Mouse (Mus musculus): ENCODE data around the gene Grhl3. TPM values are rescaled to one million over a fixed set of nuclear protein-coding genes. Genes with fewer than 3 reads are reported as not detected.
A peak's percentile ranks its signal among the peaks of the same experiment; 100 is the strongest.

Gene Grhl3
- polyA plus RNA-seq, 1 experiment from 2014 or later: 4.4 TPM

GRCm38 (mm10) chr4:135513865-135514264 is 59.6 kb downstream of the Grhl3 start:
- DNase-seq (ENCODE audit: low spot score): no peak
- H3K27me3 ChIP-seq (ENCODE audit: control insufficient read depth, insufficient read depth, low read length): no peaks in the 10 kb centered on the region
- no peaks in the 10 kb centered on the region for H3K4me1 ChIP-seq (replicated peaks; ENCODE audit: control insufficient read depth, insufficient read depth, low read length)
- no peaks in the 10 kb centered on the region for H3K36me3 ChIP-seq (ENCODE audit: control insufficient read depth, insufficient read depth, low read length)
- no peak overlapping the region for H3K27ac ChIP-seq (ENCODE audit: low read depth, low read length)
- no peak for ATAC-seq (ENCODE audit: low FRiP score)
- no peak overlapping the region for H3K4me3 ChIP-seq (ENCODE audit: low read depth, low read length)
- H3K9me3 ChIP-seq (ENCODE audit: control insufficient read depth, low read length): no peaks in the 10 kb centered on the region
- no peak overlapping the region for H3K4me2 ChIP-seq (replicated peaks; ENCODE audit: low read depth, low read length)
- 91% methylated on average over 7 of the region's 7 CpGs for WGBS
- no peak overlapping the region for H3K9ac ChIP-seq (ENCODE audit: low read depth, low read length)

GRCm38 (mm10) chr4:135509515-135509914 is 63.9 kb downstream of the Grhl3 start:
- WGBS: 61% methylated on average over 12 of the region's 12 CpGs
- no peak overlapping the region for H3K9ac ChIP-seq (ENCODE audit: low read depth, low read length)
- no peaks in the 10 kb centered on the region for H3K9me3 ChIP-seq (ENCODE audit: control insufficient read depth, low read length)
- H3K4me2 ChIP-seq (replicated peaks; ENCODE audit: low read depth, low read length): no peak overlapping the region
- H3K27ac ChIP-seq (ENCODE audit: low read depth, low read length): no peak overlapping the region
- H3K4me1 ChIP-seq (replicated peaks; ENCODE audit: control insufficient read depth, insufficient read depth, low read length): no peaks in the 10 kb centered on the region
- DNase-seq (ENCODE audit: low spot score): no peak
- H3K27me3 ChIP-seq (ENCODE audit: control insufficient read depth, insufficient read depth, low read length): no peaks in the 10 kb centered on the region
- no peaks in the 10 kb centered on the region for H3K36me3 ChIP-seq (ENCODE audit: control insufficient read depth, insufficient read depth, low read length)
- ATAC-seq (ENCODE audit: low FRiP score): no peak
- H3K4me3 ChIP-seq (ENCODE audit: low read depth, low read length): no peak overlapping the region

GRCm38 (mm10) chr4:135508419-135509039 is 64.9 kb downstream of the Grhl3 start:
- Histone ChIP-seq H3K27ac (ENCODE audit: low read depth, low read length) (no peak overlapping the region), H3K4me1 (replicated peaks; ENCODE audit: control insufficient read depth, insufficient read depth, low read length) (no peaks in the 10 kb centered on the region), H3K4me2 (replicated peaks; ENCODE audit: low read depth, low read length) (peak overlapping the region; percentile 39; the same call in 1 of the 2 replicates), H3K9ac (ENCODE audit: low read depth, low read length) (no peak overlapping the region), H3K9me3 (ENCODE audit: control insufficient read depth, low read length) (no peaks in the 10 kb centered on the region), H3K27me3 (ENCODE audit: control insufficient read depth, insufficient read depth, low read length) (no peaks in the 10 kb centered on the region), H3K36me3 (ENCODE audit: control insufficient read depth, insufficient read depth, low read length) (no peaks in the 10 kb centered on the region), H3K4me3 (ENCODE audit: low read depth, low read length) (no peak overlapping the region)
- WGBS: 15% methylated on average over 13 of the region's 13 CpGs
- ATAC-seq (ENCODE audit: low FRiP score) (no peak), DNase-seq (ENCODE audit: low spot score) (peak; percentile 94)

GRCm38 (mm10) chr4:135507547-135508350 is 65.7 kb downstream of the Grhl3 start:
- 14% methylated on average over 22 of the region's 22 CpGs for WGBS
- H3K27me3 ChIP-seq (ENCODE audit: control insufficient read depth, insufficient read depth, low read length): no peaks in the 10 kb centered on the region
- peak; percentile 78 for DNase-seq (ENCODE audit: low spot score)
- H3K36me3 ChIP-seq (ENCODE audit: control insufficient read depth, insufficient read depth, low read length): no peaks in the 10 kb centered on the region
- H3K4me1 ChIP-seq (replicated peaks; ENCODE audit: control insufficient read depth, insufficient read depth, low read length): no peaks in the 10 kb centered on the region
- no peak overlapping the region for H3K9ac ChIP-seq (ENCODE audit: low read depth, low read length)
- peak overlapping the region; percentile 14 for H3K4me2 ChIP-seq (replicated peaks; ENCODE audit: low read depth, low read length)
- no peak for ATAC-seq (ENCODE audit: low FRiP score)
- H3K27ac ChIP-seq (ENCODE audit: low read depth, low read length): no peak overlapping the region
- no peaks in the 10 kb centered on the region for H3K9me3 ChIP-seq (ENCODE audit: control insufficient read depth, low read length)
- peak overlapping the region; percentile 19 for H3K4me3 ChIP-seq (ENCODE audit: low read depth, low read length)

- DNase-seq (ENCODE audit: low spot score): no peak
Measured at GRCm38 (mm10) chr4:135505794-135506193, 67.6 kb downstream of the Grhl3 start.

GRCm38 (mm10) chr4:135501587-135501986 is 71.8 kb downstream of the Grhl3 start:
- Histone ChIP-seq H3K4me2 (replicated peaks; ENCODE audit: low read depth, low read length) (no peak overlapping the region), H3K9me3 (ENCODE audit: control insufficient read depth, low read length) (peaks cover 4% of the 10 kb centered on the region; the same call in 1 of the 2 replicates), H3K9ac (ENCODE audit: low read depth, low read length) (no peak overlapping the region), H3K27me3 (ENCODE audit: control insufficient read depth, insufficient read depth, low read length) (no peaks in the 10 kb centered on the region), H3K27ac (ENCODE audit: low read depth, low read length) (no peak overlapping the region), H3K4me3 (ENCODE audit: low read depth, low read length) (no peak overlapping the region), H3K36me3 (ENCODE audit: control insufficient read depth, insufficient read depth, low read length) (no peaks in the 10 kb centered on the region), H3K4me1 (replicated peaks; ENCODE audit: control insufficient read depth, insufficient read depth, low read length) (no peaks in the 10 kb centered on the region)
- no peak for DNase-seq (ENCODE audit: low spot score)
- 64% methylated on average over 4 of the region's 4 CpGs for WGBS
- no peak for ATAC-seq (ENCODE audit: low FRiP score)

More at GRCm38 (mm10) chr4:135505794-135506193, 67.6 kb downstream of the Grhl3 start:
- H3K4me1 ChIP-seq (replicated peaks; ENCODE audit: control insufficient read depth, insufficient read depth, low read length): no peaks in the 10 kb centered on the region
- H3K36me3 ChIP-seq (ENCODE audit: control insufficient read depth, insufficient read depth, low read length): no peaks in the 10 kb centered on the region
- no peak overlapping the region for H3K9ac ChIP-seq (ENCODE audit: low read depth, low read length)
- WGBS: 80% methylated on average over 11 of the region's 11 CpGs
- no peaks in the 10 kb centered on the region for H3K9me3 ChIP-seq (ENCODE audit: control insufficient read depth, low read length)
- no peak overlapping the region for H3K4me2 ChIP-seq (replicated peaks; ENCODE audit: low read depth, low read length)
- no peak for ATAC-seq (ENCODE audit: low FRiP score)
- H3K27me3 ChIP-seq (ENCODE audit: control insufficient read depth, insufficient read depth, low read length): no peaks in the 10 kb centered on the region
- H3K27ac ChIP-seq (ENCODE audit: low read depth, low read length): no peak overlapping the region
- H3K4me3 ChIP-seq (ENCODE audit: low read depth, low read length): no peak overlapping the region

- WGBS: 78% methylated on average over 3 of the region's 3 CpGs
- Histone ChIP-seq H3K4me1 (replicated peaks; ENCODE audit: control insufficient read depth, insufficient read depth, low read length) (peaks cover 2% of the 10 kb centered on the region; the same call in 1 of the 2 replicates), H3K4me3 (ENCODE audit: low read depth, low read length) (no peak overlapping the region), H3K36me3 (ENCODE audit: control insufficient read depth, insufficient read depth, low read length) (no peaks in the 10 kb centered on the region), H3K27me3 (ENCODE audit: control insufficient read depth, insufficient read depth, low read length) (no peaks in the 10 kb centered on the region), H3K4me2 (replicated peaks; ENCODE audit: low read depth, low read length) (no peak overlapping the region), H3K9ac (ENCODE audit: low read depth, low read length) (no peak overlapping the region), H3K9me3 (ENCODE audit: control insufficient read depth, low read length) (peaks cover 4% of the 10 kb centered on the region; the same call in 1 of the 2 replicates), H3K27ac (ENCODE audit: low read depth, low read length) (no peak overlapping the region)
- ATAC-seq (ENCODE audit: low FRiP score) (no peak), DNase-seq (ENCODE audit: low spot score) (no peak)
Measured at GRCm38 (mm10) chr4:135499831-135500230, 73.6 kb downstream of the Grhl3 start.

- H3K36me3 ChIP-seq (ENCODE audit: control insufficient read depth, insufficient read depth, low read length): no peaks in the 10 kb centered on the region
- no peak overlapping the region for H3K9ac ChIP-seq (ENCODE audit: low read depth, low read length)
- WGBS: 90% methylated on average over 6 of the region's 6 CpGs
- H3K4me3 ChIP-seq (ENCODE audit: low read depth, low read length): no peak overlapping the region
- H3K4me2 ChIP-seq (replicated peaks; ENCODE audit: low read depth, low read length): no peak overlapping the region
- peaks cover 4% of the 10 kb centered on the region; the same call in 1 of the 2 replicates for H3K9me3 ChIP-seq (ENCODE audit: control insufficient read depth, low read length)
- ATAC-seq (ENCODE audit: low FRiP score): no peak
- H3K27ac ChIP-seq (ENCODE audit: low read depth, low read length): no peak overlapping the region
- no peaks in the 10 kb centered on the region for H3K27me3 ChIP-seq (ENCODE audit: control insufficient read depth, insufficient read depth, low read length)
- H3K4me1 ChIP-seq (replicated peaks; ENCODE audit: control insufficient read depth, insufficient read depth, low read length): peaks cover 2% of the 10 kb centered on the region; the same call in 1 of the 2 replicates
- no peak for DNase-seq (ENCODE audit: low spot score)
Measured at GRCm38 (mm10) chr4:135498136-135498535, 75.3 kb downstream of the Grhl3 start.

Measured in hindbrain, embryonic 11.5 days (tissue).